Mouse (Mus musculus) ovary, postnatal 36 days (tissue): ENCODE results near the gene Znrf1.
"Not testable (repeated sequence)": the region's sequence is repeated elsewhere in the genome, so short reads cannot be mapped to it uniquely, and the experiment has no call there.

Source experiments
- DNase-seq: peaks from one replicate; pipeline ENCODE4 v3.0.0; 2022; ENCODE audit warnings: low spot score, mixed read lengths

The Znrf1 gene

DNA sequence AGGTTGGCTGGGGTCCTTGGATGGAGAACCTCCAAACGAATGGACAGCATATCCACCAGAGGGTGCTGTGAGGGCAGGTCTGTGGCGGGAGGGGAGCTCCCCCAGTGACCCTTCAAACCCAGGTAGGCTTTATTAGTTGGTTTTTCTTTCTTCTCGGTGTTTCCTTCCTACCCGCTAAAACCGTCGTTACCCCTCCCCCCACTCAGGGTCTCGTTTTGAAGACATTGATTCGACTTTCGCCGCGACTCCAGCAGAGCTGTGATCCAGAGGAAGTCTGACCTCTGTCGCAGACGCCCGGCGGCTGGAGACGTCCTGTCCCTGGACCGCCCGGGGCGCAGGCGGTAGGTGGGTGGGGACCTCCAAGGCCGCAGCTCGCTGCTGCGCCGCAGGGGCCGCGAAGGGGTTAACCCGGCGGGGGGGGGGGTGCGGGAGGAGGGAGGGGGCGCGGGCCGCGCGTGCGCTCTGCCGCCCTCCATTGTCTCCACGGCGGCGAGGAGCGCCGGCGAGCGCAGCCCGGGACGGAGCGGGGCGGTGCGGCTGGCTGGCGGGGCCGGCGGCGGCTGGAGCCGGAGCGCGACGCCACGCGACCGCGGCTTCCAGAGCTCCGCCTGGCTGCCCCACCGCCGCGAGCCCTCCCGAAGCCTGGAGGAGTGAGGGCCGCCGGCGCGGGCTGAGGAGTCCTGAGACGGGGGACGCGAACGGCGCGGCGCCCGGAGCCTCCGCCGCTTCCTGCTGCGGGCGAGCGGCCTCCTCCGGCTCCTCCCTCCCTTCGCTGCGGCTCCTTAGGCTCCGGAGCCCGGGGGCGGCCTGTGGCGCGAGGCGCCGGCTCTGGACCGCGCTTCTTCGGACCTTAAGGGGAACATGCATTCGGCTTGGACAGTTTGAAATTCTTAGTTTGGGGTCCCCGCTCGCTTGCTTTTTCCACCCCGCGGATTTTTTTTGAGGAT is at the start of gene Znrf1:
TSS of gene Znrf1 (plus strand) at position 67 of the 947 bp plus-strand sequence.
- peak; percentile 80 for DNase-seq

DNA sequence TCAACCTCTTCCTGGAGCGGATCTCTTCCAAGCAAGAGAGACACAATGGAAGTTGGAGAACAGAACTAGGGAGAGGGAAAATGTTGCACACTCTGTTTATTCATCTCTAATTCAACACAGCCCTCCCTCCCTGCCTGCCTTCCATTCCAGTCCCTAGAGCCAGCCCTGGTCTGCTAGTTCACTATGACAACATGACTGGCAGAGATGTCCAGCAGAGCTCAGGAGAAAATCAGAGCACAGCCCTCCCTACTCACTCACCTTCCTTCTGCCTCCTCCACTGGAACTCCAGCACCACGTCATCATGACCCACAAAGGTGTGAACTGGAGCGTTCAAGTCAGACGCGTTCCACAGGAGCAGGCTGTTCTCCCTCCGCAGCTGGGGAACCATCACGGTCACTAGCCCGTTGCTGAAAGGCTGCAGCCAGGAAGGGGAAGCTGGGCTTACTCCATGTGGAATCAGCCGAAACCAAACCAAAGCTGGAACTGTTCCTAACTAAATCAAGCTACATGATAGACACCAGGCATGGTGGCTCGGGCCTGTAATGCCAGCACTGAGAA is 45.8 kb upstream of the Znrf1 start:
- no peak for DNase-seq

DNA sequence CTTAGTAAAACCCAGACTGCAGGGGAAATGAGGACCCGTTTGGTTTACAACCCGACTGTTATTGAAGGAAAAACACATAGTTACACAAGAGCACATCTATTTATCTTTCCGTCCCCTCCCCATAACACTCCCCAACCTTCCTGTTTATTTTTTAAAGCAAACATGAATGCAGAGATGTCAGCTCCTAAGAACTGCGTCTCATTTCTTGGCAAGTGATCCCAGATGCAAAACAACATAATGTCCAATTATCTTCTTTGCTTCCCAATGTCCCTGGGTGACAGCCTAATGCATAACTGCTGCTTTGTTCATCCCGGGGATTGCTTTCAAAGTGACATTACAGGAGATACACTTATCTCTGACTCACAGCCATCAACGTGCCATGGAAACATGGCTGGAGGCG is 44.7 kb upstream of the Znrf1 start:
- DNase-seq: no peak

DNA sequence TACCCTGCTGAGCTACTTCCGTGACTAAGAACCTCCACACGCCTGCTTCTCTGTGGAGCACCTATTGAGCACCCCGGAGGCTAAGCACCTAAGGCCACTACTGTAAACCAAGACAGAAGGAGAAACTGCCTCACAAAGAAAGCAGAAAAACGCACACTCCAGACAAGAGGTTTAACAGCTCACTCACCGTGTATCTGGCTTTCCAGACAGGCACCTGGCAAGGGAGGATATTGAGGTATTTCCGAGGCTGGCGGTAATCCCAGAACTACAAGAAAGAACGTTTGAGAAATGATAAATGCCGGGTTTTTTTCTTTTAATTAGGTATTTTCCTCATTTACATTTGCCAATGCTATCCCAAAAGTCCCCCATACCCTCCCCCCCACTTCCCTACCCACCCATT is 43.4 kb upstream of the Znrf1 start:
- no peak for DNase-seq

DNA sequence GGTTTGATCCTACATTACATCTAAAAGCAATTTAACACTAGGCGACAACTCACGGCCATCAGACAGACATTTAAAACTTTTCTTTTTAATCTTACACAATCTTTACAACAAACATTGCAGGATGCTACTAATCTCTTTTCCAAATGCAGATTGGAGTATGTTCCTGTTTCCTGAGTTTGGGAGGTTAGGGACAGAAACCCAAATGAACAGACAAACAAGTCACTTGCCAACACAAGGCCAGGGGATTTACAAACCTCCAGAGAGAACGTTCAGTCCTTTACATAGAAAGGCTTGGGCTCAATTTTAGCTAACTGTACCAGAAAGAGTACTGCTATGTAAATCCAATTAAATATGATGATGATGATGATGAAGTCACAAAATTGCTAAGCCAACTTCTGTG is 42.7 kb upstream of the Znrf1 start:
- no peak for DNase-seq

DNA sequence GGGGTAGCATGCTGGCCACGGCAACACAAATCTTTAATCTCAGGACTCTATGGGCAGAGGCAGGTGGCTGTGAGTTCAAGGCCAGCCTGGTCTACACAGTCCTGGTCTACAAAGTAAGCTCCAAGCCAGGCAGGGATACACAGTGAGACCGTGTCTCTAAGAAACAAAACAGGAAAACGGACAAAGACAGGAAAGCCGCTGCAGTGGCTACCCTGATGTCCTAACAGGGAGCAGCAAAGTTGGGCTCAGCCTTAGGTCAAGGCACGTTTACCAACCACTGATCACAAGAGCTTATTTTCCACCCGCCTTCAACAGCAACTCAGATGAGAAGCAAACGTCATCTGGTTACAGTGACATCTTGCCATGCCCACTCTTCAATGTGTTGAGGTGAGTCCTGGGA is 39.6 kb upstream of the Znrf1 start:
- DNase-seq: no peak

DNA sequence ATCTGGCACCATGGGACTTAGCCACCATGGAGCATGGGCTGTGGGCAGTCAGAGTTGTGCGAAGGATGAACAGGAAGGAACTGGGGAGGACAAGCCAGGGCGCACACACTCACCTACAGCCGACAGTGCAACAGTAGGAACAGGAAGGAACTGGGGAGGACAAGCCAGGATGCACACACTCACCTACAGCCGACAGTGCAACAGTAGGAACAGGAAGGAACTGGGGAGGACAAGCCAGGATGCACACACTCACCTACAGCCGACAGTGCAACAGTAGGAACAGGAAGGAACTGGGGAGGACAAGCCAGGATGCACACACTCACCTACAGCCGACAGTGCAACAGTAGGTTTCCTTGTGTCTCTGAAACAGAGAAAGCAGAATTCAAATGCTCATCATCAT is 37.6 kb upstream of the Znrf1 start:
- DNase-seq: not testable (repeated sequence)

DNA sequence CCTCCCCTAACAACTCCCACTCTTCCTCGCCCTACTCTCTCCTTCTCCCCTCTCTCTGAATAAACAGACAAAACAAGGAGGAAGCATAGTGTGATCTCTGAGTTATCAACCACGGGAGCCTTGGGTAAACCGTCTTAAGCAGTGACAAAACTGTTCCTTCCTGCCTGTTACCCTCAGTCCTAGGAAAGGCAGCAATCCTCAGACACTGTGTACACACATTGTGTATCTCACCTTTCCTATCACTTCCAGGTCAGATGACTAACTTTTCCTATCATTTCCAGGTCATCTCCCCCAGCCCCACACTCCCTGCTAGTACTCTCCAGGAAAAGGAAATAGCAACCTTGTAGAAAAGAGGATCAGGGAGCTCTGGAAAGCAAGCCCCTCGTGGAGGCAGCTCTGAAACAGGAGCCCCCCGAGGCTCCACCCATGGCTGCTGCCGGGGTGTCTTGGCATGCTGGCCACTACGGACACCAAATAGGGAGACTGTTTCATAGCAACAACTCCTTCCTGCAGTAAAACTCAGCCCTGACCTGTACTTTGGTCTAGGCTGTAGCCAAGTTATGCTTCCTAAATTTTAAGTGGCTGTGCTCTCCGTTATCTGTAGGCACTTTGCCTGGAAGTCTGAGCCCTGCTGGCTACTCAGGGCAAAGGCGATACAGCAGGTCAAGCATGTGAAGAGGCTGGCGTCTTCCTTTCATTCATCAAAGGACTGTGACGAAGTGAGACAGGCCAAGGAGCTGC is 34.0 kb upstream of the Znrf1 start:
- no peak for DNase-seq

DNA sequence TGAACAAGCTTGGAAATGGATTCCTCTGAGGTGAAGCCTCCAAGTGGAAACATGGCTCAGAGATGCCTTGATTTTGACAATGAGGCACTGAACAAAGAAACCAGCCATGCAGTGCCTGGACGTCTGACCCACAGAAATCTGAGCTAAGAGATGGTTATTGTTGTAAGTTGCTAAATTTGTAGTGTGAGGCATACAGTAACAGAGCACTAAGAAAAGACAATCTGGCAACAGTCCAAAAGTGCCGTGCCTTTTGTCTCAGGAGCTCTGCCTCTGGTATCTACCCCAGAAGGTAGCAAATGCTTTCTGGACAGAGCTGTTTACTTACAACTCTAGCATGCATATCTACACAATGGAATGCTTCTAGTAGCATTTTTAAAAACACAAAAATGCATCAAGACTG is 27.3 kb upstream of the Znrf1 start:
- no peak for DNase-seq

DNA sequence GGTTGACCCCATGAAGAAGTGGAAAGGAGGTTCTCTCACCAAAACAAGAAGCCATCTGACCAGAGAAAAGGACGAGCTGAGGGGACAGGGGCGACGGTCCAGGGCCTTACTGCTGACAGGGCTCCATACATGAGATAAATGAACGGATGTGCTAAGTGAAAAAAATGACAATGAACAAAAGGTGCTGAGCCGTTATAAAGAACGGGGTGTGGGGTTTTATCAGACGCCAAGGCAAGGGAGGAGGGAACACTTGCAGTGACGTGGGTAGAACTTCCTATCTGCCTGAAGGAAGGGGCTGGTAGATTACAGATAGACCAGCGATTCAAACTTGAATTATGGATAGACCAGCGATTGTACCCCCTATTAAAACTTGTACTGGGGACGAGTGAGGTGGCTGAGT is 26.6 kb upstream of the Znrf1 start:
- DNase-seq: no peak

DNA sequence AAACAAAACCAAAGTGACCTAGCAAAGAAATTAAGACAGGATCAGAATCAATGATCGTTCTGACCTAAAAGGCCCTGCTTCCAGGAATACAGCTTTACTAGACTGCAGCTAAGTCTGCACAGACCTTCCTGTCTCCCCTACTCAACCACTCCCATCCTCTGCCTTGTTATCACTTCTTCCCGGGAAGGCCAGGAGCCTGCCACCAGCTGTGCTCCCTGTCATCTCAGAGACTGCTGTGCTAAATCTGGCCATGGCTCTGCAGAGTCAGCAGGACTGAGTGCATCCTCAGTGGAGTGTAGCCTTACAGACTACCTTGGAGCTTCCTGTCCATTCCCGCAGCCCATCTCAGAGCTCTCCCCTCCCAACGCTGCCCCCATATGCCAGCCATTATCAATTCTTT is 25.5 kb upstream of the Znrf1 start:
- DNase-seq: no peak

DNA sequence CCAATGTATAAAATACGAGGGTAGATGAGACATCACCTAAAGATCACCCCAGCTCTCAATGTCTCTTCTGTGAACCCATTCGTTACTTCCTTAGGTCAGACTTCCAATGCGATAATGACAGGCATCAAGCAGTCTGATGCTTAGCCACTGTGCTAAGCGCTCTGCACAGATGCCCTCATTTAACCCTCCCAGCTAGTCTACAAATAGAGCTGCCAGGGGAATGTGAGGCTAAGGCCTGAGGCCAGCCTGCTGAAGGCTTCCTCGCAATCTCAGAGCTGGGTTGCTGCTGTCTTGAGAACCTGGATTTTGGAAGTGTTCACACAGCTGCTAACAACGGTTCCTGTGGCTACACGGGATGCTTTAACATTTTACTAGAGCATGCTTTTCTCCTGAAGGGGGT is 23.0 kb upstream of the Znrf1 start:
- no peak for DNase-seq

DNA sequence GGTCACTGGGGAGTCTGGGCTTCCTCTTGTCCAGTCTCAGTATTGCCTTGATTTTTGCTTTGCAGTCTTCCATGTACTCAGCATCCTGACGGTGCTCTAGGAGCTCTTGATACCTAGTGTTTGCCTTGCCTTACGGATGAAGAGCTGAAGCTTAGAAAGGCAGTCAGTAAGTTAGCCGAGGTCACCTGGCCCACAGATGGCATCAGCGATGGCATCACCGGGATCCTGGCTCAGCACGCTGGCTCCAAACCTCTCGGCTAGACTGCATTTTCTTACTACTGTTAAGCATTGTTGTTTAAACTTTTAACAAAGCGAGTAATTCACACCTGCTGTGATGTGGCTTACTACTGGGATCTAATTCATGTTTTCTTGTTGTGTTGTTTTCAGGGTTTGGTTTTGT is 22.5 kb upstream of the Znrf1 start:
- DNase-seq: no peak

DNA sequence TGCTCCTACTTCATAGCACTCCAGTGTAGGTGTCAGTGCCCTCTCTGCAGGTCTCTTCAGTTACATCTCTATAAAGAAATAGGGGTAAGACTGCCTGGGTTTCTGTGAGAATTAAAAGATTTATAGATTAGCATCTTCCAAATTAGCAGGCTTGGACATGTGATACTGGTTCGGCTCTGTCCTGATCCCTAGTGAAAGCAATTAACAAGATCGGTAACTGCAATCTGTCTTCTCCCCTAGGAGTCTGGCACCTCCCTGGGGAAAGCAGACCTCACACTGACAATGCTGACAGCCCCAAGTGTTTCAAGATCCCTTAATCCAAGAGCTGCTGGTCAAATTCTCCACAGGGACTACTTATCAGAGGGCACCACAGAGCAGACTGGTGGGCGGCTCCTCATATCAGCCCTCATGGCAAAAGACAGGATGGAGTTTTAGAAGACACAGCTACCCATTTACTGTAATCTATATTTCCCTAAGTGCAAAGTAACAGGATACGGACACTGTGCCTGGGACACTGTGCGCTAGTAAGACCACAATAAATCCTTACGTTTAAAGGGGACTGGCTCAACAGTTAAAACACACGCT is 19.4 kb upstream of the Znrf1 start:
- DNase-seq: no peak

DNA sequence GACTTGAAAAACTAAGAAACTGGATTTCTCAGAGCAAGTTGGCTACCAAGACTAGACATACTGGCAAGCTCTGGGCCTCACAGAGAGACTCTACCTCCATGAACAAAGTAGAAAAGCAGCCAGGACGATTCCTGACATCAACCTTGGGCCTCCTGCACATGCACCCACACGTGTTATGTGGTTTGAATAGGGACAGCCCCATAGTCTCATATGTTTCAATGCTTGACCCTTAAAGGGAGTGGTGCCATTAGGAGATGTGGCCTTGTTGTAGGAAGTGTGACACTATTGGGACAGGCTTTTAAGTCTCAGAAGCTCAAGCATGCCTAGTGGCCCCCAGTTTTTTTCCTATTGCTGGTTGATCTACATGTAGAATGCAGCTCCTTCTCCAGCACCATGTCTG is 18.4 kb upstream of the Znrf1 start:
- DNase-seq: no peak

DNA sequence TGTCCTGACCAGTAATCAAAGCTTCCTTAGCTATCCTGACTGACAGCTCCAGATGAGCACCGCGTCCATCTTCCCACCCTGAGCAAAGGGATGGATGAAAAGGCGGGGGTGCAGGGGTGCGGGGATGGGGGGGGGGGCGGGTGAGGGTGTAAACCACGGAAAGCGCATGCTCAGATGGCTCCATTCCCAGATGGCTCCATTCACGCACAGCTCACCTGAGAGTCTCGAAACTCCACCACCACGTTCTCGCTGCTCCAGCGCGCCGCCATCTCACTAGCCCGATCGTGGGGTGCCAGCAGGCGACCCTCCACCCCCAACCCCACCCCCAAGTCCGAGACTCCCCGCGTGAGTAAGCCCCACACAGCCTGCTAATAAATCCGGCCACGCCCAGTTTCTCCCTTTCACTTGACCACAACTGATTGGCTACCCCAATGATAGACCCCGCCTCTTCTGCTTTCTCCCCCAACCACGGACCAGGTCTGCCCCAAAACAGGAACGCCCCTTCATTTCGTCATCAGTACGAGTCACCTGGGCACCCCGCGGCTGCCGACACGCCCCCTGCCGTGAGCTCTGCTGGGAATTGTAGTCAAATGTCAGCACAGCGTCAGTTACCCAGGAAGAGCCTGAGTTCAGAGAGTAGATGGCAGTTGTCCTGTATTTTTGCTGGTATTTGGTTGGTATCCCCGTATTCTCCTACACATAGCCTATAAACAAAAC is 14.0 kb upstream of the Znrf1 start, which contains the start of gene Wdr59:
TSS of gene Wdr59 (minus strand) at position 380 of the 717 bp plus-strand sequence.
- peak; percentile 94 for DNase-seq

DNA sequence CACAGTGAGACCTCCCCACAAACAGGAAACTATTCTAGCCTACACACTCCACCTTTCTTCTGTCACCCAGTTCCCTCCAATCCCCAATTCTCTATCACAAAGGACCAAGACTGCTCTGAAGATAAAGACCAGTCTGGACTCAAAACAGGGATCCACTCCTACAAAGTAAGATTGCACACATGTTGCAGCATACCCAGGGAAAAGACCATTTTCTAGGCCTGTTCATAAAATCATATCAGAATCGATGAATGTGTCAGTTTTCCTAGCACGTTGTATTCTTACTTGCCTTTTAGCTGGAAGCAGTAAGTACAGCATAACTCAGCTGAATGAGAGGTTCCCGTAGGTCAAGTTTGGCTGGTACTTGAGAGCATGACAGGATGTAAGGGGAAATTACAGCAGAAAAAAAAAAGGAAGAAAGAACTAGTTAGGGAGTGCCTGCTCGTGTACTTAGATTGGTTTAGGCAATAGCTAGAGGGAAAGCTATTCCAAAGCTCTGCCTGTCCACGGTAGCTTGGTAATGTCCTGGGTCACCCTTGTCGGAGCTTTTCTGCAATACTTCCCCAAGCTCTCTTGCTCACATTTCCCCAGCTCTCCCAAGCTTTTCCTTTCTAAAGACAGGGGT is 9.4 kb upstream of the Znrf1 start:
- no peak for DNase-seq

DNA sequence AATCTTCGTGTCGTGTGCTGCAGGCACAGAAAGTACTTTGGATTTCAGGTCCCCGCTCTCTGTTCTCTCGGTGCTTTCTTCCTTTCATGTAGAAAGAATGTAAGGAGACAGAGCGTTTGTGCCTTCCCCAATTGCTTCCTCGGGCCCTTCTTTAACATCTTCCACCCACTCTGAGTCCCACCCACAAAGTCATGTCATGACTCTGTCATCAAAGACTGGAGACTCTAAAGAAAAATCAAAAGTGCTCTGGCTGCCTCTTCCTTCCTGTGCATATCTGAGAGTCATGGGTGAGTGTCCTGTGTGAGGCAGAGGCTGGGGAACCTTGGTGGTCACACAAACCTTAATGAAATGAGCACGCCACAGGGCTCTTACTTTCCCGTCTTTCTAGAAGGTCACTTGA is 8.7 kb upstream of the Znrf1 start:
- no peak for DNase-seq

DNA sequence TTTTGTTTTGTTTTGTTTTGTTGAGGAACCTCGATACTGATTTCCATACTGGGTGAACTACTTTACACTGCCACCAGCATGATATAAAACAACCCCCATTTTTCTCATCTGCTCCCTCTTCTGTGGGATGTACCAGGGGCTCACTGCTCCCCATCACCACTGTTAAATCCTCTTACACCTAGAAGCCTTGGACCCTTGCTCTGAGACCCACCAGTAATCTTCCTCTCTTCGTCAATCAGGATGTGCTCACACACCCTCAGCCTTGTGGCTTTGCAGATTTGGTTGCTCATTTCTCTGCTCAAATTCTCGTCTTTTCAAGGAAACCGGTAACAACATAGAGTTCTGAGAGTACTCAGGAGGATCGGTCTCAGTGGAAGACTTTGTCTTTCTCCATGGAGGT is 7.8 kb upstream of the Znrf1 start:
- no peak for DNase-seq

DNA sequence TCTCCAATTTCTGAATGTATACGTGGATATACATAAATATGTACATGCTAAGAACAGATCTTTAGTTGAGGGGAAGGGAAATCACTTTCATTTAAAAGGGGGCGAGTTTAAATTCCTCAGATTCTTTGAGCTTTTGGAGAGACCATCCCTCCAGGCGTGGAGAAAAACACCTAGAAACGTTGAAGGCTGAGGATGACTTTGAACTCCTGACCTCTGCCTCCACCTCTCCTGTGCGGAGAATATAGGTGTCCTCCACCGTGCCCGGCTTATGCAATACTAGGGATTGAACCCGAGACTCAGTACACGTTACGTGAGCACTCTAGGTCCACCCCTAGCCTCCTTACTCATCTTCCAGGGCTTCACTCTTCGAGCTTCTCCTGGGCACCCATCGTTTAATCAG is 4.7 kb upstream of the Znrf1 start:
- DNase-seq: no peak

DNA sequence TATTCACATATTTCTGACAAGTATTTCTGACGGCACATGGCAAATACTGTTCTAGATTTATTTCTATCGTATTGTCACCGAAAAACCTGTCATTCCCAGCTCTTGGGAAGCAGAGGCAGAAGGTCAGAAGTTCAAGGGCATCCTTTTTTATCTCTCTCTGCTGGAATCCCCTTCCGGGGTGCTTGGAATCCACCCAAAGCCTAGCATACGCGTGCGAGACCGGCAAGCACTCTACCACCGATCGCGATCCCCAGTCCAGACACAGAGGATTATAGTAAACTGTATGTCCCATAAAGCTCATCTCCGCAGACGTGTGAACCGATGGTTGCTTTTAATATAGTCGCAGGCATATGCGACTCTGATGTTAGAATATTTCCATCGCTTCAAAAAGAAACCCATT is 4.3 kb upstream of the Znrf1 start:
- no peak for DNase-seq
